Mouse (Mus musculus): Measurements from ENCODE around the gene Pmm2.

GRCm38 (mm10) chr16:8680470-8680869 is 43.0 kb downstream of the Pmm2 start, which contains the start of gene Gm5767:
- TF ChIP-seq POLR2A (IDR thresholded peaks at IDR 0.05; ENCODE audit: insufficient read length, low read depth) = no peak
- no peak for TF ChIP-seq TCF12 (IDR thresholded peaks at IDR 0.05; ENCODE audit: insufficient read depth, poor library complexity, severe bottlenecking)
- no peak for TF ChIP-seq MYOD1 (IDR thresholded peaks at IDR 0.05; ENCODE audit: control insufficient read depth in 1 of 3, insufficient read length in 2 of 3, low read depth in 2 of 3)
- TF ChIP-seq SRF (IDR thresholded peaks at IDR 0.05; ENCODE audit: control insufficient read depth, insufficient read length, low read depth) = no peak
- no peak for TF ChIP-seq POLR2AphosphoS2 (IDR thresholded peaks at IDR 0.05; ENCODE audit: insufficient read length, low read depth)

All from myocyte (in vitro differentiated cells).